Mouse (Mus musculus) T-helper 17 cell (primary cell): Measurements from ENCODE around the gene Ctrb1.

Source experiments
- in situ Hi-C, 2 experiments: fragments of 300-600 bp; cut with MboI, MseI; formaldehyde crosslinking; loops; 1 replicate in 1 of 2; 2 replicates in 1 of 2; pipeline ENCODE4 v1.15.1; 2025; ENCODE audit warnings: high pct_unique_total_duplicates in 2 of 2

Gene Ctrb1

GRCm38 (mm10) chr8:111690960-111691445 lies at the start of gene Ctrb1:
Gene Ctrb1 (minus strand): TSS chr8:111691010.
- in situ Hi-C loops: no loop called here

DNA sequence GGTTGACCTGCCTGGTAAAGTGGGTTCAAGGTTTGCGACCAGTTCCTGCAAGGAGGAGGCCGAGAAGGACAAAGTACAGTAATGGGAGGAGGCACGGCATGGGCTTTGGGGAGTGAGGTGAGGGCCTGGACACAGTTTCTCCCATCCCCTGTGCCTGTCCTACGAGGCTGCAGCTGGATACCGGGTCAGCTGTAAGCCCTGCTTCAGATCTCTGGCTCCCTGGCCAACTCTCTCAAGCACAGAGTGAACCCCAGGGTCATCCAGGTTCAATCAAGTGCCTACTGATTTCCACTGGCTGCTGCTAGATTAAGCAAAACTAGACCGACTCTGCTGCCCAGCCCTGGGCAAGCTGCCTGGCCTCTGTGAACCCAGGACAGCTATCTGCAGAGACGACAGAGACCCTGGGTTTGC lies 49.5 kb upstream of the Ctrb1 start:
- in situ Hi-C loops: no loop called here

- in situ Hi-C loops: no loop called here
Measured at GRCm38 (mm10) chr8:111739604-111740003, 48.8 kb upstream of the Ctrb1 start.

DNA sequence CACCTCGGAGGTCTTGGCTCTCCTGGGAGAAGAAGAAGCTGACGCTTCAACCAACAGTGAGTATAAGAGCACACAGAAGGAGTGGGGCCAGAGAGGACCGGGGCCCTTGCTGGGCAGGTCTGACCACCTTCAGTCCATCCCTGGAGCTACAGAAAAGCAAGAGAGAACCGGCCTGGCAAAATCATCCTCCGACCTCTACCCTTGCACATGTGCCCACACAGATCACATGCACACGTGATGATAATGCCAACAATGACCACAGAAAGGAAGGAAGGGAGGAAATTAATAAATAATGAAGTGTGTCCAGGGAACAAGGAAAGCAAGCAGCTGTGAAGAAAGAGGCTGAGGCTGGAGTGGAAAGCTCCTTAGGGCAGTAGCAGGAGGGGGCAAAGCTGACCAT lies 48.1 kb upstream of the Ctrb1 start:
- in situ Hi-C loops: no loop called here

GRCm38 (mm10) chr8:111736321-111736720 lies 45.5 kb upstream of the Ctrb1 start:
- in situ Hi-C loops: no loop called here

DNA sequence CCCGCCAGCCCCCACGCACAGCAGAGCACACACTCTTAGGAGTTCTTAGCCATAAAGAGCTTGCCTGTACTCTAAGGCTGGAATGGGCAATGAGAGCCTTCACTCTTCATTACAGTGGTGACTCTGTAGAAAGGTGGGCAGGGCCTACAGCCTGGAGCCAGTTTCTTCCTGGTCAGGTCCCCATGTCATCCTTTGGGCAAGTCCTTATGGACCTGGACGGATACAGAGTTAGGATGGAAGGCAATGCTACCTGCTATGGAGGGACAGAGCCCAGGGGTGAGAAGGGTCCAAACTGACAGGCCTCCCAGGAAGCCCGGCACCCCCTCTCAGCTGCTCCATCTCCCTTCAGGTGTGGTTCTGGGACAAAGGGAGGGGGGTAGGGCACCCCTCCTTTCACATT lies 45.0 kb upstream of the Ctrb1 start:
- in situ Hi-C loops: no loop called here

DNA sequence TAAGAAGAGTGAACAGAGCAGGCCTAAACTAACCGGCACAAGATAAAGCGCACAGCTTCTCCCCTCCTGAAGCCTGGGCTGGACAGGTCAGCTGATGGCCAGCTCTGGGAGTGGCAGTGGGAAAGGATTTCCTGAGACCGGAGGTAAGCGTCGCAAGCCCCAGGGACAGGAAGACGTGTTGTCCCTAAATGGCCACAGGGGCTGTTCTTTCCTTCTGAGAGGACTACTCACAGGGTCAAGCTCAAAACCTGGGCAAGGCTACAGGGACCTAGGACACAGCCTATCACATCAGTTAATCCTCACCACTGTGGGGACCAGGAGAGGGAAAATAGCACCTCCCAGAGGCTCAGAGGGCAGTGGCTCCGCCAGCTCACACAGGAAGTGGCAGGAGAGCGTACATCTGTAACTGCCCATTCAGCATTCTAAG lies 44.5 kb upstream of the Ctrb1 start:
- in situ Hi-C loops: no loop called here

DNA sequence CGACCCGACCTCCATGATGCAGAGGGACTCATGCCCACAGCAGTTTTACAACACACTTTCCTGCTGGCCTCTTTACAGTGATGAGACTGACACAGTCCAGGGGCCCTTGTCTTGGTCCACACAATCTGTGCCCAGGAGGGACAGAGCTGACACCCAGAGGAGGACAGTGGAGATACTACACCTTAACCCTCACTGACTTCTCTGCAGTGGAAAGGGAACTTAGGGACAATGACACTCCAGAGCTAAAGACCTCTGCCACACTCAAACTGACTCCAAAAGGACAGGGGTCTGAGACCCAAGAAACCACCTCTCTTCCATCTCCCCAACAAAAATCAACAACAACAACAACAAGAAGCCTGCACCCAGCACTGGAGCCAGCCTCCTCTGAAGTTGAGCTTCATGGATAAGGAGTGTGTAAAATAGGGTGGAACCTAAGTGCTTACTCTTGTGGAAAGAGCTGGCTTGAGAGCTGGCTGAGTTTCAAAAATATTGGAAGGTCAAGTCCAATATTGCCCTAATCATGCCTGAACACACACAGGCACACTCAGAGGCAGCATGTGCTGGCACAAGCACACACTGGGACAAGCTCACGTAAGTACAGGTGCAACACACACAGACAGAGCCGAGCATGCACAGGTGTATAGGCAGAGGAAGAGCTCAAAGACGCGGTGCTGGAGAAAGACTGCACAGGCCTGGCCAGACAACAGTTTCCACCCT lies 43.6 kb upstream of the Ctrb1 start:
- in situ Hi-C loops: no loop called here

DNA sequence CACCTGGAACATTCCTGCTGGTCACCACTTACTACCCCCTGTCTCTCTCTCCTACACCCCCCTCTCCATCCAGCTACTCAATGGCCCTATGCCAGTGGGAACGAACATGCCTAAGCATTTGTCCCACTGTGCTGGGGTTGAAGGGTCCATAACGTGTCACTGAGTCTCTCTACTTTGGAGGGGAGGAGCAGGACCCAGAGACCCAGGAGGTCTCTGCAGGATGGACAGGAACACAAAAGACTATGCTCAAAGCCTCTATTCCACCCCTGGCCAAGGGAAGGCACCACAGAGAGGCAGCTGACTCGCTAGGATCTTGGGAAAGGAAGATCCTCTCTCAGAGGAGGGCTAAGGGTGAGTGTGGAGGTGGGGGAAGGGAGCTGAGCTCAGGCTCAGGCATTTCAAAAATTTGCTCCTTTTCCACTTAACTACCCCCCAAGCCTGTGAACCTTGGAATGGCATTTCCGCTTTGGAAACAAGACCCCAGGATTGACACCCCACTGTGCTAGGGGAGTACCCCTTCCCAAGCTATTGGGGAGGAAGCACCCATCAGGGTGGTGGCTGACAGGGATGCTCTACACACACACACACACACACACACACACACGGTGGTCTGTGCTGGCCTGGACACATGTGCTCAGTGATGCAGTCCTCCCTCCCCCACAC lies 42.9 kb upstream of the Ctrb1 start:
- in situ Hi-C loops: no loop called here

GRCm38 (mm10) chr8:111732406-111733085 lies 41.7 kb upstream of the Ctrb1 start:
- in situ Hi-C loops: no loop called here

DNA sequence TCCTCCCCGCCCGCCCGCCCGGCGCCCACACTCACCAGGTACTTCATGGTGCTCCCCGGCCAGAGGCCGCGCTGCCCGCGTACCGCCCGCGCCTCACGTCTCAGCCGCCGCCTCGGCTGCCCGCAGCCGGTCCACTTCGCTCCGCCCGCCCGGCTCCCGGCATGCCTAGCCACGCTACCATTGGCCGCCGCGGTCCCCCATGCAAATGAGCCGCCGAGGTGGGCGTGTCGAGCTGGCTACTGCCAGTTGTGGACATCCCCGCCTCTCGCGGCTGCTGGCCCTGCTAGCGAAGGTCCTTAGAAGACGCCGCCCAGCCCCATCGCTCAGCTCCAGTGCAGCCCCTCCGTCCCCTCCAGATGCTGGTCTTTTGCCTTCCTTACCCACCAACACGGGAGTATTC lies 41.2 kb upstream of the Ctrb1 start:
- in situ Hi-C loops: no loop called here

- in situ Hi-C loops: no loop called here
Measured at GRCm38 (mm10) chr8:111731231-111731977, 40.6 kb upstream of the Ctrb1 start.

DNA sequence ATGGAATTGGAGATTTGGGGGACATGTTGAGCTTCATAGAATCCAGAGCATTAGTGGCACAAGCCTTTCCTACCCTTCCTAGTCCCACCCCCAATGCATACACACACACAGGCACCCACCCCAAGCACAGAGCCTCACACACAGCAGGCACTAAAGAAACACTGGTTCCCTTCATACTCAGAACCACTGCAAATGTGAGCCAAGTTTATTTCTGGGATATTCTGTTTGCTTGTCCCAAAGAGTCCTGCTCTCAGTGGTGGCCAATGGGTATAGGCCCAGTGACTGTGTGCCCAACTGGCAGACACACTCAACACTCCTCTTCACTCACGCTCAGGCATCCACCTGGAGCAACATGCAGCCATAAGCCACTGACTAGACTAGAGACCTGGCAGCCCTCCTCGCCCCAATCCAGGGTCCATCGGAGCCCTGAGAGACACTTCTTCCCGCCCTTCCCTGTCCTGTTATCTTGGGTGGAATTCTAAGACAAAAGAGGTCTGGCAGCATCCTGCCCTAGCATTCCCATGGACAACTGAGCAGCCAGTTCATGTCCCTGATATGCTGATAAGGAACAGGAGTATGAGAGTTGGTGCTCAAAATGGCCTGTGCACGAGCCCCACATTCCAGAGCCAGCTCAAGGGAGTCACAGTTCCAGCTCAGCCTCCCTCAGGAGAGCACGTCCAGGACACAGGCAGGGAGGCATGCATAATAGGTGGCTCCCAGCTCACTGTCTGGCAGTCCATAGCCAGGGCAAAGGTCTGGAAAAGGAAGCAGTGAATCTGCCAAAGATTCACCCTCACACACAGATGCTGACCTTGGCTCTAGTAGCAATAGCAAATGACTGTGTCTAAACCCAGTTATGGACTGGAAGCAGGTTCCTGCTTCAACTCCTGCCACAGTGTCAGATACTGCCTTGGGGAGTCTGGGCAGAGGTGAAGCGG lies 38.7 kb upstream of the Ctrb1 start:
- in situ Hi-C loops: no loop called here

DNA sequence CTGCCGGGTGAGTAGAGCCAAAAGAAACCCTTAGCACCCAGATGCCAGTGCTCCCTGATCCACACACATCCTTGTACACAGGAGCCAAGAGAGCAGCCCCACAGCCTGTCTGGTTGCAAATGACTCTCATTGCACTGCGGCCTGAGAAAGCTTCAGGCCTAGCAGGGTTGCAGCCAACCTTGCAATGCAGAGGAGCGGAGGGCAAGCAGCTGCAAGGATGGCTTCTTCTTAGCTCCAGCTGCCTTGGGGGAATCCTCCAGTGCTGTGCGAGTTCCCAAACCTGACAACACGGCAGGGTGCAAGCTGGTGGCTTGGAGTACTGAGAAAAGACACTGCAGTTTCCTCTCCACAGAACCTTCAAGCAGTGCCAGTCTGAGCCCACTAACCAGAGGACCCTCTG lies 37.7 kb upstream of the Ctrb1 start:
- in situ Hi-C loops: no loop called here

DNA sequence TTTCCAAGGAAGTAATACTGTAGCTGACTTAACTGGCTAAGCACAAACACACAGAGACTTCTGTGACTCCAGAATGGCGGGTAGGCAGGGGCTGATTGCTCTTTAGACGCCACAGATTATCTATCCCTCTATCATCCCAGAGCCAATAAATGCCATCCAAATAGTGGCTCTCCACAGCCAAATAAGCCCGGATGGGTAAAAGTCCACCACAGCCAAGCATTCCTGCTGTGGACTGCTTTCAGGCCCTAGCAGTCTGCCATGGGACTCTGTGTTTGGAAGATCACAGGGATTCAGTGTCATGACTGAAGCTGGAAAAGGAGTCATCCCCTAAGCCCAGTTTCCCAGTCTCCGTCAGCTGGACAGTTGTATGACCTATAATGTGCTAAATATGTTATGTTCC lies 36.7 kb upstream of the Ctrb1 start:
- in situ Hi-C loops: no loop called here

DNA sequence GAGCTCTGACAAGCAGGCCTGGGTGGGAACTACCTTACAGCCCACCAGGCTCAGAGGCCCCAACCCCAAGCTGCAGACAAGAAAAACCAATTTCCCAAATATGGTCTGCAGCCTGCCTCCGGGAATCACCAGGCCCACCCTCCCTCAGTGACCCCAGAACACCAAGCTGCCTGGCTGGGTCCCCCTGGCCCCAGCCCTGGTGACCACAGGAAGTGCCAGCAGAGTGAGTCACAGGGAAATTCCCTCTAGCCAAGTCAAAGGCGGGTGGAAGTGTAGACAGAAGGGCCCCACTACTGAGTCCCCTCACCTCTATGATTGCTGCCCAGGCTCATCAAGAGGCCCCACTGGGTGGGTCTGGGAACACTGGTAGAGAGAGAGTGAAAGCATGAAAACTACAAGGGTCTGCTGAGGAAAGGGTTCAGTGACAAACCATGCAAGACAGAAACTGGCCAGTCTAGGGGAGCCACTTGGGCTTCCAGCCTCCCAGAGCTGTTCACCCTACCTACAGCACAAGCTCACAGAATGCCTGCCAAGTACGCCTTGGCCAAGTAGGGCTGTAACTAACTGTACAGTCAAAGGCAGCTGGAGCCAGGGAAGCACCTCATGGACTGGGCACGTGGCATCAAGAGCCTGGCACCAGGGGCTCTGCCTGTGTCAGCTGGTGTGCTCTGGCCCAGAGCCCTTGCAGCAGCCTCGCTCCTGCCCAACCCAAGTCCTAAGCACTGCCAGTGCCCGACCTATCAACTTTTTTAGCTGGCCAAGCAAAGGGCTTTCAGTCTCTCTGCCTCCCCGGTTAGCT lies 35.5 kb upstream of the Ctrb1 start:
- in situ Hi-C loops: no loop called here

DNA sequence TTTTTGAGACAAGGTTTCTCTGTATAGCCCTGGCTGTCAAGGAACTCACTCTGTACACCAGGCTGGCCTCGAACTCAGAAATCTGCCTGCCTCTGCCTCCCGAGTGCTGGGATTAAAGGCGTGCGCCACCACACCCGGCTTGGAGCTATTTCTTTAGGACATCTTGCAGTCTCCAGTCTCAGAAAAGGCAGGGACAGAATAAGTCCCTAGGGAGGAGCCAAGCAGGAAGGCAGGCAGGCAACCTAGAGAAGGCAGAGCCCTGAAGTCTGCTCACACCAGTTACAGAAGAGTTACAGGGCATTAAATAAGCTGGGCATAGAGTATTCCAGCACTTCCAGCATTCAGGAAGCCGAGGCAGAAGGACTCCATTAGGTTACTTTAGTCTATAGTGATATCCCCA lies 34.5 kb upstream of the Ctrb1 start:
- in situ Hi-C loops: no loop called here

- in situ Hi-C loops: loop anchor here in 1 of 2 experiments (25.0 kb wide), 1 partner anchor 1917 kb away; the partner anchor contains the start of genes Mon1b and Syce1l
Measured at GRCm38 (mm10) chr8:111720115-111720544, 29.3 kb upstream of the Ctrb1 start.

DNA sequence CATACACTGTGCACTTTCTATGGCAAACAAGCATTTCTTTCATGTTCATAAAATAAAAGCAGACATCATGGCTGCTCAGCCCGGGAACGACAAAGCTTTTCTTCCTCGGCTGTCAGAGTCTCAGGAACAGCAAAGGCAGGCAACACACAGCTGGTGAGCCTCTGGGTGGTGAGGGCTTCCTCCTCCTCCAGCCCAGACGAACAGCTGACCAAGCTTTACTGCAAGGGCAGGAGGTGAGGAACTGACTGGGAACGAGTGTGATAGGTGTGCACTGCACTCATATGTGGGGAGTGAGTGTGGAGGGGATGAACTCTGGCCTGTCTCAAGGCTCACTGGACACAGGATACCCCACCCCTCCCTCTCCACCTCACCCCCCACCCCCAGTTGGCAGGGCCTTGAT lies 28.1 kb upstream of the Ctrb1 start:
- in situ Hi-C loops: loop anchor here in 1 of 2 experiments (10.0 to 25.0 kb wide), 2 partner anchors 106 to 1918 kb away; partner anchors contain the start of genes Mon1b and Syce1l
